Mouse (Mus musculus) heart, adult 9 months (tissue): ENCODE results near the gene Lifr.

Experiments used
- DNase-seq, 2 experiments: peaks; one replicate each; pipeline ENCODE4 v3.0.0; 2022; ENCODE audit warnings: low spot score in 2 of 2

Gene Lifr

DNA sequence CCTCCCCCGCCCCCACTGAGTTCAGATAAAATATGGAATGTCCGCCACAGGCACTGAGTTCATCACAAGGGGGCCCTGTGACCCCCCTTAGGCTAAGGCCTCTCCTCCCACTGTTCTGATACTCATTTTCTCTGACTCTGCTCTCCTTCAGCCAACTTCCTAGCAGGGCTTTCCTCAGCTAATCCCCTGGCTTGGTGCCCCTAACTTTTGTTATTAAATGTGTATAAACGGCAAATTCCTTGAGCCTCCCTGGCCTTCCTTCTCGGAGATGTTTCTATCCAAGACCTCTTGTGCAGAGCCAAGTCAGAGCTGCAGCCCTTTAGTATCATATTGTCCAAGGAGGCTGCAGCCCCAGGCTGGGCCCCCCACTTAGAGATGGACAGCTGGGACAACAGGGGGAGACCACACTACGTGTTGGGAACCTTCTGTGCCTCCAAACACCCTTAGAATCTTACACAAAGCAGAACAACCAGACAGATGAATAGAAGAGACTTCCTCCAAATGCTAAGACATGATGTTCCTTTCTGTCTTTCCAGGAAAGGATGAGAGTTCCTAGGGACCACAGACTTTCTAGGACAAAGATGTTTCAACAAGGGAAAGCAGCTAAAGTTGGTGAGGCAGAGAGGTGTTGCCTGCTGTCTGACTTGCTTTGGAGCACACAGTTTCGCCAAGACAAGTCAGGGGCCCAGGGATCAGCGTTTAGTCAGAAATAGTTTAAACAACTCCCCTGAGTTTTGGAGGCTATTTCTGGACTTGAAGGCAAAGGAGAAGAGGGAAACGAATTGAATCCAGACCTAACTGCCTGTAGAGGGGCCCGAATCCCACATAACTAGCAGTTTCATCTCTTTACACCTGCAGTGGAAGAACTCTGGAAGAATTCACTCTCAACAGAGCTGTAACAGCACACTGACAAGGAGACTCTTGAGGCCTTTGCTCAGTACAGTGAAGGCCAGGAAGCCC, 111.3 kb downstream of the Lifr start:
- DNase-seq: peak in 1 of 2 experiments; percentile 29

DNA sequence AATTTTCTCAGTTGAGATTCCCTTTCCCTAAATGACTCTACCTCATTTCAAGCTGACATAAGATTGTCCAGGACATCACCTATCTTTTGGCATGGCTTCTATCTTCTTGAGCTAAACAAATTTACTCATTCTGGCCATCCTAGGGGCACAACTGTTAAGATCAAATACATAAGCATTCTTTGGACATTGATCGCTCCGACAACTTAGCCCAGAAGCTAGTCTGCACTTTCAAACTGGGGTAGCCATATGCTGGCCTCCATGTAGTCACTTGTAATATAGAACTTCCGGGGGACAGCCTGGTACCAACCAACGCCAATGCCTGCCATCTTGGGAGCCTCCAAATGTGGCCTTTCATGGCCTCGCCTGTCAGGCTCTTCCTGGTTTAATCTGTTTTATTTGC, 112.6 kb downstream of the Lifr start:
- no peak for DNase-seq

DNA sequence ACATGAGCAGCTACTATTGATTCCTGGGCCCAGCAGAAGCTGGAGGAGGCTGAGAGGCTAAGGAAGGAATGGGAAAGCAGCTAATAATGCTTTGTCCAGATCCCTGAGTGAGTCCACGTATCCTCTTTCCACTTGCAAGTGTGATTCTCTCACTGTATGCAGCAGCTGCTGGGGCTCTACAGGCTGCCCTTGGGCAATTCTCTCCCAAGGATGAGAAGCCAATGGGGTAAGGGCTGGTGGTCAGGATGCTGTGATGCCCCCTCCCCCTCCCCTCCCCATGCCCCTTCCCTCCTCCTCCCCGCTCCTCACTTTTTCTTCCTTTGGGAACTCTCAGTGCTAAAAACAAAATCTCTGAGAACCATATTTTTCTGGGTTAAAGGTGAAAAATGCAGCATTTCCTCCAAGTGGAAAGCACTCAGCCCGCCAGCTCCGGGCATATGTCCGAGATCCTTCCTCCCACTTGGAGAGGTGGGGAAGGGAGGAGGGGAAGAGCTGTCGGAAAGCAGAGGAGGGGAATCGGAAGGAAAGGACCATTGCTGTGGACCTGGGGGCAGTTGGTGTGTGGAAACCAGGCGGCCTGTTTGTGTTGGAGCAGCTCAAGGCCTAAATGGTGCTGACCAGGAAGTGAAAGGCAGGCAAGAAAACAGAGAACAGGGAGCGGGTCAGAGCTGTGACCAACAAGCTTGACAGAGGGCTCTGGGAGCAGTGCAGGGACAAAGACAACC, 113.4 kb downstream of the Lifr start:
- peak; percentile 69 to 70 for DNase-seq

- DNase-seq: no peak
Measured at GRCm38 (mm10) chr15:7204917-7205316, 114.5 kb downstream of the Lifr start.

DNA sequence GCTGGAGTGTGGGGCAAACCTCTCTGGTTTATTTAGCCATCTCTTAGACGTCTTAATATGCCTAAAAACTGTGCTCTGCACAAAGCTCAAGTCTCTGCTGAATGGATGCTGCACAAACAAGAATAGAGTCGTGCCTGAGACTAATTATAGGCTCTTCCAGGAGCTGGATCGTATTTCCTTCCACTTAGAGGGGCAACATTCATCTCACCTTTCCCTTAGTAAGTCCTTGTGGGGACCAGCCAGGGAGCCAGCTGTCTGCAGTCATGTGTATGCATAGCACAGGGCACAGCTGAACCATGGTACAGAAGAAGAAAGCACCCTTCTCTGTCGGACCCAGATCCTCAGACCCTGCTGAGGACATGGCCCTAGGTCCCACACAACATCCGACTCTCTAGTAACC, 115.7 kb downstream of the Lifr start:
- DNase-seq: peak in 1 of 2 experiments; percentile 35

GRCm38 (mm10) chr15:7207292-7207691, 116.9 kb downstream of the Lifr start:
- no peak for DNase-seq

GRCm38 (mm10) chr15:7208180-7208579, 117.8 kb downstream of the Lifr start:
- no peak for DNase-seq

GRCm38 (mm10) chr15:7213683-7214082, 123.3 kb downstream of the Lifr start:
- peak in 1 of 2 experiments; percentile 61 for DNase-seq

GRCm38 (mm10) chr15:7215845-7216244, 125.4 kb downstream of the Lifr start:
- no peak for DNase-seq

DNA sequence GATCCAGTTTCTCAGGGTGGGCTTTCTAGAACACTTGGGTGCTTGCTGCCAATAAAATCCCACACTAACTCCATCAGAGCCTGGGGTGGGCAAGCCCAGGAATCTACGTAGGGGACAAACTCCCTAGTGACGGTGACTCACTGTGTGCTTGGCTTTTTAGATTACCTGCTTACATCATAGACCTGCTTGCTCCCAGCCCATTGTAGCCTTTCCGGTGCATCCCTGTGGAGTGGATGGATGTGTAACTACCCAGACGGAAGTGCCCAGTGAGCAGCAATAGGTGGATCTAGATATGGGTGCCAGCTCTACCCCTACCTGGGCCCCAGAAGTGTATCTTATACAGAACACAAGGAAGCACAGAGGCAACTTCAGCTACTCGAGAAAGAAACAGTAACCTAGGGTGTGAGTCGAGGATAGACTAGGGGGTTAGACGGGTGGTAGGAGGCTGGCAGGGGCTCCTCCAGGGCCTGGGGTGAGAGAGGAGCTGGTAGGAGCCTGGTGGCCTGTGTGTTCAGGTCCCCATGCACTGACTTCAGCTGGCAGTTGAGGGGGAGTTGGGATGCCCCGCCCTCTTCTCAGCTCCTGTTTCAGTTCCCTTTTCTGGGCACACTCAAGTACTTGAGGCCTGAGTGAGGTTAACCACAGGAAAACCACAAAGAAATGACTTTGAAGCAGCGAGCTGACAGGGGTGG, 126.3 kb downstream of the Lifr start:
- DNase-seq: no peak

DNA sequence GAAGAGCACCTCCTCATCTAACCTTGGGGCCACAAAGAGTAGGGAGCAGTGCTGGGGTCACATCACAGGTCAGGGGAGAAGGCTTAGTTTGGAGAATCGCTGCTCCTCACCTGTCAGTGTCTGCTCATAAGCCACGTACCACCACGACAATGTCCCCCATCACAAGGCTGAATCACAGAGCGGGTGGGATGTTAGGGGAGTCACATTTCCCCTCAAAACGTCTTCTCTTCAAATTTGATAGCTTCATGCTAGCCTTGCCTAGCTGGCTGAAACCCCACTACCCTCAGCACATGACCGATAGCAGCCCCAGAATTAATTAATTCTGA, 126.8 kb downstream of the Lifr start:
- no peak for DNase-seq

- peak; percentile 53 to 68 for DNase-seq
Measured at GRCm38 (mm10) chr15:7222809-7223208, 132.4 kb downstream of the Lifr start.

- peak in 1 of 2 experiments; percentile 33 for DNase-seq
Measured at GRCm38 (mm10) chr15:7224151-7224775, 133.8 kb downstream of the Lifr start.

DNA sequence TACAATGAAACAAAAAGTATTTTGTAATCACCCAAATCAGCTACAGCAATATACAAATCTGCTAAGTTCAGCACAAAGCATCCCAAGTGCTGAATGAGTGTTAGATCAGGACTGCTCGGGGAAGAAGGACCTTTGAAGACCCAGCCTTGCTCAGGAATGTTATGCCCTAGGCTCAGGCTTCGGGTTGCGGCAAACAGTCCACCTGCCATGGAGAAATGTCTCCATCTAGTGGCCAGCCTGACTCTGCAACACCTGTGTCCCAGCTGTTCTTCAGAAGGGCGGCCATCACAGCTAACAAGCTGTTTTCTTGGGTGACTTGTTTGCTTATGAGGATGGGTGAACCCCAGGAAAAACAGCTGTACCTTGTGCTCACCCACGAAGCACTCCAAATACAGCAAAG, 135.8 kb downstream of the Lifr start:
- DNase-seq: peak; percentile 67 to 78

DNA sequence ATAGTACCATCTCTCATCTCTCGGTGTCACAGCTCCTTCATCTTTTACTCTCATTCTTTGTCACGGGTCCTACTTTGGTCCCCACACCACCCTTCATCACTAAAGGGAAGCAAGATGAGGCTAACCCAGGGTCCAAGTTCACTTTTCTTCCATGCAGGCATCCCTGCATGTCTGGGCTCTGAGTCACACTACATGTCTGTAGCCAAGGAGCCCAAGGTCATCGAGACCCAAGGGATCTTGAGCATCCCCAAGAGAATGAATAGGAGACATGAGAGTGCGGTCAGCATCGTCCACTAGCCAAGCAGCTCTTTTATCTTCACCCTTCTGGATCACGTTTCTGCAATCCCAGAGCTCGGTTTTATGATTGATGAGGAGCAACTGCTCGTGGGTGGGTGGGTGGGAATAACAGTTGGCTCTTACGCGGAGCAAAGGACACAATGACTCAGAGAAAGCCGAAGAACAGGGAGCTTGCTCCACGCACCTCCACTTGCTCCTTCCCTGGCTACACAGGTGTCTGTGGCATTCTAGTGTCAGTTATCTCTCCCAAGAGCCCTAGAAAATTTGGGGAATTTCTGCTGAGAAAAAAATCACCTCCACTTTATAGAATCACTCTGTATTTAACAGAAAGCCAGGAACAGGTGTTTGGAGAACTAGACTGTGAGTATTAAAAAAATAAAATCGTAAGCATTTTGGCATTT, 143.1 kb downstream of the Lifr start:
- peak in 1 of 2 experiments; percentile 6 for DNase-seq

- no peak for DNase-seq
Measured at GRCm38 (mm10) chr15:7239904-7240303, 149.5 kb downstream of the Lifr start.

DNA sequence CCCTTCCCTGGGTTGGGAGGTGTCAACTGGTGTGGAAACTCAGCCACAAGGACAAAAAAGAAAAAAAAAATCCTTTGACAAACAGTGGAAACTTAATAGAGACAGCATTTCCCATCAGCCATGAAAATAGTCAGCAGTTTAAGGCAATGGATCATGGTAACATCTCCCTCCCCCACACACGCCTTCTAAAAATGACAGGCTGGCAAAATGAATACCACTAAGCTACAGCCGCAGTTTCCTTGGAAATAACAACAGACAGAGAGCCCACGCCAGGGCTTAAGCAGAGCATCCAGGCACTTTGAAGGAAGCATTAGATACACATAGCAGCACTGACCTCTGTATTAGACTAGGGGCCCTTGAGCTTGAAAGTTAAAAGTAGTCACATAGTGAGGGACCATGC, 150.5 kb downstream of the Lifr start:
- DNase-seq: no peak

GRCm38 (mm10) chr15:7242161-7242850, 151.9 kb downstream of the Lifr start:
- DNase-seq: no peak
